Mouse (Mus musculus): Measurements from ENCODE around the gene Scp2. TPM values are rescaled to one million over a fixed set of nuclear protein-coding genes. Genes with fewer than 3 reads are reported as not detected.

The Scp2 gene
- polyA plus RNA-seq, 2 experiments = 112 to 199 TPM

GRCm38 (mm10) chr4:108110706-108111105, 34.1 kb downstream of the Scp2 start:
- H3K27me3 ChIP-seq (ENCODE audit: control insufficient read depth, insufficient read depth, low read length) = no peaks in the 10 kb centered on the region
- no peaks in the 10 kb centered on the region for H3K9me3 ChIP-seq (ENCODE audit: control insufficient read depth, low read length)
- no peak for TF ChIP-seq POLR2A (IDR thresholded peaks at IDR 0.05; ENCODE audit: borderline replicate concordance, extremely low read depth, insufficient read depth, insufficient read length)
- ATAC-seq (ENCODE audit: low FRiP score, low read depth) = no peak
- no peak overlapping the region for H3K9ac ChIP-seq (ENCODE audit: low read depth, low read length, severe bottlenecking)
- no peak overlapping the region for H3K4me2 ChIP-seq (replicated peaks; ENCODE audit: low read depth, low read length, severe bottlenecking)
- DNase-seq (ENCODE audit: low spot score) = no peak
- H3K4me3 ChIP-seq (replicated peaks; ENCODE audit: low read length) = no peak overlapping the region
- 88% methylated on average over 2 of the region's 2 CpGs for WGBS
- no peak overlapping the region for H3K27ac ChIP-seq (replicated peaks; ENCODE audit: low read depth, low read length)
- no peaks in the 10 kb centered on the region for H3K4me1 ChIP-seq (ENCODE audit: control insufficient read depth, insufficient read depth, low read length)
- 0 out of 2 replicates have a peak, but pooled peaks cover 5% of the 10 kb centered on the region for H3K36me3 ChIP-seq (ENCODE audit: control insufficient read depth, insufficient read depth, low read length)

DNA sequence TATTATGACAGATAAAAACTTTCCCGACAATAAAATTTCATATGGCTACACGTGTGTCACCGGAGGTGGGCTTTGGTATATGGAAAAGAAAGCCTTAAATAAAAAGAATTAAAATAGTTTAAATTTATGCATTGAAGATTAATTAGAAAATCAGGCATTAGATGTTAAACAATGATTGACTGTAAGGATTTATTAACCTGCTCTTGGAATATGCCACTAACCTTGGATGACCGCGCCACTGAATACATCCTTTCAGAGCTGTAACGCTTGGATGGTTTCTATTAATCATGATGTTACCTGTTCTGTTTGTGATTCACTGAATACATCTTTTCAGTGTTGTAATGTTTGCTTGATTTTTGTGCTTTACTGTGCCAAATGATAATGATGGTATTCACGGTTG, 35.1 kb downstream of the Scp2 start:
- H3K4me3 ChIP-seq (replicated peaks; ENCODE audit: low read length) = no peak overlapping the region
- no peak overlapping the region for H3K27ac ChIP-seq (replicated peaks; ENCODE audit: low read depth, low read length)
- no peaks in the 10 kb centered on the region for H3K4me1 ChIP-seq (ENCODE audit: control insufficient read depth, insufficient read depth, low read length)
- 91% methylated on average over 7 of the region's 7 CpGs for WGBS
- no peak for ATAC-seq (ENCODE audit: low FRiP score, low read depth)
- no peak for TF ChIP-seq POLR2A (IDR thresholded peaks at IDR 0.05; ENCODE audit: borderline replicate concordance, extremely low read depth, insufficient read depth, insufficient read length)
- H3K9me3 ChIP-seq (ENCODE audit: control insufficient read depth, low read length) = no peaks in the 10 kb centered on the region
- H3K4me2 ChIP-seq (replicated peaks; ENCODE audit: low read depth, low read length, severe bottlenecking) = no peak overlapping the region
- DNase-seq (ENCODE audit: low spot score) = no peak
- H3K36me3 ChIP-seq (ENCODE audit: control insufficient read depth, insufficient read depth, low read length) = 0 out of 2 replicates have a peak, but pooled peaks cover 5% of the 10 kb centered on the region
- H3K27me3 ChIP-seq (ENCODE audit: control insufficient read depth, insufficient read depth, low read length) = no peaks in the 10 kb centered on the region
- no peak overlapping the region for H3K9ac ChIP-seq (ENCODE audit: low read depth, low read length, severe bottlenecking)

DNA sequence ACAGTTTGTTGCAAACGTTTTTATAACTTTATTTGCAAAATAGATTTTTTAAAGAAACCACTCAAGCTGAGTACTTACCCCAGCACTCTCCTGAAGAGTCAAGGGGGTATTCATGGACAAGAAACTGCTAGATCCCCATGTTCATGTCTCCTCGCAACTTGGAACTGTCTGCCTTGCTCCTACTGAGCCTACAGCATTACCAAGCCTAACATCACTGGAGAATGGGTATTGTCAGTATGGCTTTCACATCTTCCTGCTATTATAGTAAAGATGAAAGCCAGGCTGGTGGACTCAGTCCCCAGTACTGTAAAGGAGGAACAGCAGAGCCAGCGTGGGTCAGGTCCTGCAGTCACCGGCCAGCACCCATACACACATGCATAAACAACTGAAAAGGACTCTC, 48.5 kb downstream of the Scp2 start, which contains the start of gene Podn:
Podn (minus strand) TSS at position 101 of the 400 bp plus-strand sequence.
- Histone ChIP-seq H3K9me3 (ENCODE audit: control insufficient read depth, low read length) (no peaks in the 10 kb centered on the region), H3K36me3 (ENCODE audit: control insufficient read depth, insufficient read depth, low read length) (0 out of 2 replicates have a peak, but pooled peaks cover 4% of the 10 kb centered on the region), H3K4me2 (replicated peaks; ENCODE audit: low read depth, low read length, severe bottlenecking) (no peak within 1 kb of the TSS), H3K4me3 (replicated peaks; ENCODE audit: low read length) (no peak within 1 kb of the TSS), H3K9ac (ENCODE audit: low read depth, low read length, severe bottlenecking) (no peak within 1 kb of the TSS), H3K4me1 (ENCODE audit: control insufficient read depth, insufficient read depth, low read length) (no peaks in the 10 kb centered on the region), H3K27ac (replicated peaks; ENCODE audit: low read depth, low read length) (no peak within 1 kb of the TSS), H3K27me3 (ENCODE audit: control insufficient read depth, insufficient read depth, low read length) (no peaks in the 10 kb centered on the region)
- TF ChIP-seq POLR2A (IDR thresholded peaks at IDR 0.05; ENCODE audit: borderline replicate concordance, extremely low read depth, insufficient read depth, insufficient read length) = no peak
- whole genome bisulfite sequencing = 75% methylated on average over 4 of the region's 4 CpGs
- ATAC-seq (ENCODE audit: low FRiP score, low read depth) (no peak), DNase-seq (ENCODE audit: low spot score) (no peak)

DNA sequence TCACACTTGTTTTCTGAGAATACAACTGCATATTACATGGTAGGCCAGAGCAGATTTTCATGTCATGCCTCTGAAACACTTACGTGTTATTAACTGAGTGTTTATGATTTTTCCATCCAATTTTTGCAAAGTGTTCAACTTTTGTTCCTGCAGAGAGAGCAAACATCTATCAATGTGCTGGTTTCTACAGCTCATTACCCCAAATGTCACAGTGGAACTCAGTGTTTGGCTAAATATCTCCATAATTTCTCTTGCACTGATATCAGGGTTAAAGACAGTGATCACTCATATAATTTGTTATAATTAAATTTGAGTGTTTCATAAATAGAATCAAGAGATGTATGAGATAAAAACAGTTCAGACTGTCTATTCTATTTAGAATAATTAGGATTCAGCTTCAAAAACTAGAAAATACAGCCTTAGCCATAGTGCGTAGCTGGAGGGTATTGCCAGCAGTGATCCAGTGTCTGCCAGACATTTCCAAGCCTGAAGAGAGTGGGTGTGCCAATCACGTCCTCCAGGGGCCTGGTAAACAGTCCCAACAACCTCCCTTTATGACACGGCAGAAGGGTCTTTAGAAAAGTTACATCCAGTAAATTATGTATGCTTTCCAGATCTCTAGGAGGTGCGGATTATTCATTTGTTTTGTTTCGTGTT, 51.9 kb downstream of the Scp2 start:
- no peaks in the 10 kb centered on the region for H3K27me3 ChIP-seq (ENCODE audit: control insufficient read depth, insufficient read depth, low read length)
- no peak for TF ChIP-seq POLR2A (IDR thresholded peaks at IDR 0.05; ENCODE audit: borderline replicate concordance, extremely low read depth, insufficient read depth, insufficient read length)
- H3K36me3 ChIP-seq (ENCODE audit: control insufficient read depth, insufficient read depth, low read length) = 0 out of 2 replicates have a peak, but pooled peaks cover 4% of the 10 kb centered on the region
- H3K9me3 ChIP-seq (ENCODE audit: control insufficient read depth, low read length) = no peaks in the 10 kb centered on the region
- H3K4me3 ChIP-seq (replicated peaks; ENCODE audit: low read length) = no peak overlapping the region
- H3K4me2 ChIP-seq (replicated peaks; ENCODE audit: low read depth, low read length, severe bottlenecking) = no peak overlapping the region
- no peaks in the 10 kb centered on the region for H3K4me1 ChIP-seq (ENCODE audit: control insufficient read depth, insufficient read depth, low read length)
- 76% methylated on average over 6 of the region's 6 CpGs for WGBS
- ATAC-seq (ENCODE audit: low FRiP score, low read depth) (no peak), DNase-seq (ENCODE audit: low spot score) (no peak)
- H3K9ac ChIP-seq (ENCODE audit: low read depth, low read length, severe bottlenecking) = no peak overlapping the region
- H3K27ac ChIP-seq (replicated peaks; ENCODE audit: low read depth, low read length) = no peak overlapping the region

DNA sequence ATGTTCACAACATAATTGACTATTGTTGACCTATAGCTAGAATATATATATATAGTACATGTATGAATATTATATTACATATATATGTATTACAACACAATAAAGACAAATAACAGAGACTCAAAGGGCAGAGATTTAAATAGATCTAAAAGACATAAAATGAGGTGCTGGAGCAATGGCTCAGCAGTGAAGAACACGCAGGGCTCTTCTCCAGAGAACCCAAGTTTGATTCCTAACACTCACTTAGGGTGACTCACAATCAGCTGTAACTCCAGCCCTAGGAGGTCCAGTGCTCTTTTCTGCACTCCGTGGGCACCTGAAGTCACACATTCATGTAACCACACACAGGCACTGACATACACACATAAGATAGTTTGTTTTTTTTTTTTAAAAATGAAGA, 60.8 kb downstream of the Scp2 start:
- Histone ChIP-seq H3K9ac (ENCODE audit: low read depth, low read length, severe bottlenecking) (no peak overlapping the region), H3K4me1 (ENCODE audit: control insufficient read depth, insufficient read depth, low read length) (no peaks in the 10 kb centered on the region), H3K36me3 (ENCODE audit: control insufficient read depth, insufficient read depth, low read length) (peaks cover 7% of the 10 kb centered on the region; the same call in 1 of the 2 replicates), H3K27ac (replicated peaks; ENCODE audit: low read depth, low read length) (no peak overlapping the region), H3K4me2 (replicated peaks; ENCODE audit: low read depth, low read length, severe bottlenecking) (no peak overlapping the region), H3K4me3 (replicated peaks; ENCODE audit: low read length) (no peak overlapping the region), H3K9me3 (ENCODE audit: control insufficient read depth, low read length) (no peaks in the 10 kb centered on the region), H3K27me3 (ENCODE audit: control insufficient read depth, insufficient read depth, low read length) (no peaks in the 10 kb centered on the region)
- no peak for ATAC-seq (ENCODE audit: low FRiP score, low read depth)
- no peak for DNase-seq (ENCODE audit: low spot score)
- 91% methylated on average over 2 of the region's 2 CpGs for WGBS
- no peak for TF ChIP-seq POLR2A (IDR thresholded peaks at IDR 0.05; ENCODE audit: borderline replicate concordance, extremely low read depth, insufficient read depth, insufficient read length)
